Mouse (Mus musculus): ENCODE data around the gene Wnk2. TPM values are rescaled to one million over a fixed set of nuclear protein-coding genes. Genes with fewer than 3 reads are reported as not detected.

Gene Wnk2
- polyA plus RNA-seq, 1 experiment from 2014 or later, result 1.4 TPM

GRCm38 (mm10) chr13:49087420-49087819 lies 60.4 kb downstream of the Wnk2 start:
- H3K9me3 ChIP-seq (replicated peaks), result no peaks in the 10 kb centered on the region
- WGBS, result 33% methylated on average over 7 of the region's 7 CpGs
- peaks cover 18% of the 10 kb centered on the region for H3K4me1 ChIP-seq (replicated peaks)
- no peak for ATAC-seq (replicated peaks; ENCODE audit: insufficient number of reproducible peaks, insufficient read depth, low FRiP score, low read depth)
- no peak overlapping the region for H3K9ac ChIP-seq
- no peaks in the 10 kb centered on the region for H3K27me3 ChIP-seq
- H3K4me2 ChIP-seq, result no peak overlapping the region
- H3K4me3 ChIP-seq, result no peak overlapping the region
- H3K36me3 ChIP-seq, result no peaks in the 10 kb centered on the region
- H3K27ac ChIP-seq, result peak overlapping the region; percentile 59

DNA sequence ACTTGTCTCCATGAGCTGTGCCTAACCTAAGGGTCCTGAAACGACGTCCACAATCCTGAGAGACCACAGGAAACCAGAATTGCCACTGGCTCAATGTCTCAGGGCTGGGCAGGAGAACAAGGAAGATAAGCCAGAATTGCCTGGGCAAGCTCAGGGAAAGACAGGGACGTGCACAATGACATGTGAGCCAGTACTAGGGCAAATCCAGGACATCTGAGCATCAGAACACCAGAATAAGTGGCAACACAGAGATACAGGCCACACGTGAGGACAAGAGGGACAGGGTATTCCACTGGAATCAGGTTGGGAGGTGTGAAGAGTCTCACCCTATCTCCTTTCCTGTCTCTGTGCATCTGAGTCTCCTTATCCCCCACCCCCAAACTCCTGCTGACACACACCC lies 61.4 kb downstream of the Wnk2 start:
- no peak for ATAC-seq (replicated peaks; ENCODE audit: insufficient number of reproducible peaks, insufficient read depth, low FRiP score, low read depth)
- H3K36me3 ChIP-seq, result no peaks in the 10 kb centered on the region
- WGBS, result 41% methylated on average over 4 of the region's 4 CpGs
- 0 out of 2 replicates have a peak overlapping the region, but pooled peaks have one; percentile 59 for H3K27ac ChIP-seq
- no peak overlapping the region for H3K9ac ChIP-seq
- no peaks in the 10 kb centered on the region for H3K9me3 ChIP-seq (replicated peaks)
- H3K4me2 ChIP-seq, result no peak overlapping the region
- no peak overlapping the region for H3K4me3 ChIP-seq
- peaks cover 18% of the 10 kb centered on the region for H3K4me1 ChIP-seq (replicated peaks)
- no peaks in the 10 kb centered on the region for H3K27me3 ChIP-seq

DNA sequence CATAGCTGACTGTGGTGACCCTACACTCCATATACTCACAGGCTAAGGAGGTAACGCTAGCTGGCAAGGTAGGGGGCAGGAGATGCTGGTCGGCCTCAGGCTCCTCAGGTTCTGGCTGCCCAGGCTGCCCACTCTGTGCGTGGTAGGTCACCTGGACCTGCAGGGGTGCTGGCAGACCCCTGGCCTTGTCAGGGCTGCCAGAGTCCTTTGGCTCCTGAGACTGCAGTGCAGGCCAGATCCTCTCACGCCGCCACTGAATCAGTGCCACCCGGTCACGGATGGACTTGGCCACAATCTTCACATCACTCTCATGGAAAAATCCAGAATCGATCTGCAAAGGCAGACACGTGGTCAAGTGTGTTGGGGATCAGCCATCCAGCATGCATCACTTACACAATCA lies 62.6 kb downstream of the Wnk2 start:
- 89% methylated on average over 9 of the region's 9 CpGs for WGBS
- H3K36me3 ChIP-seq, result no peaks in the 10 kb centered on the region
- ATAC-seq (replicated peaks; ENCODE audit: insufficient number of reproducible peaks, insufficient read depth, low FRiP score, low read depth), result no peak

GRCm38 (mm10) chr13:49084781-49085180 lies 63.0 kb downstream of the Wnk2 start:
- no peak overlapping the region for H3K9ac ChIP-seq

More for the DNA sequence above, 62.6 kb downstream of the Wnk2 start:
- H3K9ac ChIP-seq, result no peak overlapping the region
- no peaks in the 10 kb centered on the region for H3K27me3 ChIP-seq
- H3K4me1 ChIP-seq (replicated peaks), result peaks cover 18% of the 10 kb centered on the region
- no peak overlapping the region for H3K27ac ChIP-seq
- no peaks in the 10 kb centered on the region for H3K9me3 ChIP-seq (replicated peaks)
- no peak overlapping the region for H3K4me2 ChIP-seq
- H3K4me3 ChIP-seq, result no peak overlapping the region

DNA sequence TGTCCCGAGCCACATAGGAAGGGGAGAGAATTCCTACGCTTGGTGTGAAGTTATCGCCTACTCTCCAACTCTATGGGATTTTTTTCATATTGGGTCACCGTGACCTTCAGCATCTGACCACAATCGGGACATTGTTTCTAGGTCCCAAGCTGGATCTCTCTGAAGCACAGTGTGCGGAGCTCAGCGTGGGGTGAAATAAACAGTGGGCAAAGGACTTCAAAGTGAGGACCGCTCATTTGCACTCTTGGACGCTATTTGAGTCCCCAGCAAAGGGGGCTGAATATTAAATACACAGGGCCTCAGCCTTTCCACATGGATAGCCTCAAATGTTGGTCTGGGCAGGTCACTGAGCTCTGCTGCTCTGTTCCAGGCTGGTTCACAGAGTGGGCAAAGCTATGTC lies 63.9 kb downstream of the Wnk2 start:
- no peak overlapping the region for H3K27ac ChIP-seq
- H3K4me1 ChIP-seq (replicated peaks), result peaks cover 18% of the 10 kb centered on the region
- WGBS, result 83% methylated on average over 9 of the region's 9 CpGs
- H3K4me2 ChIP-seq, result no peak overlapping the region
- no peaks in the 10 kb centered on the region for H3K36me3 ChIP-seq
- H3K27me3 ChIP-seq, result no peaks in the 10 kb centered on the region
- H3K9me3 ChIP-seq (replicated peaks), result no peaks in the 10 kb centered on the region
- no peak overlapping the region for H3K4me3 ChIP-seq
- H3K9ac ChIP-seq, result no peak overlapping the region
- no peak for ATAC-seq (replicated peaks; ENCODE audit: insufficient number of reproducible peaks, insufficient read depth, low FRiP score, low read depth)

More at GRCm38 (mm10) chr13:49084781-49085180, 63.0 kb downstream of the Wnk2 start:
- Histone ChIP-seq H3K4me1 (replicated peaks) (peaks cover 18% of the 10 kb centered on the region), H3K4me2 (no peak overlapping the region), H3K9me3 (replicated peaks) (no peaks in the 10 kb centered on the region), H3K27ac (no peak overlapping the region), H3K27me3 (no peaks in the 10 kb centered on the region), H3K36me3 (no peaks in the 10 kb centered on the region), H3K4me3 (no peak overlapping the region)
- WGBS, result 82% methylated on average over 4 of the region's 4 CpGs
- ATAC-seq (replicated peaks; ENCODE audit: insufficient number of reproducible peaks, insufficient read depth, low FRiP score, low read depth), result no peak

DNA sequence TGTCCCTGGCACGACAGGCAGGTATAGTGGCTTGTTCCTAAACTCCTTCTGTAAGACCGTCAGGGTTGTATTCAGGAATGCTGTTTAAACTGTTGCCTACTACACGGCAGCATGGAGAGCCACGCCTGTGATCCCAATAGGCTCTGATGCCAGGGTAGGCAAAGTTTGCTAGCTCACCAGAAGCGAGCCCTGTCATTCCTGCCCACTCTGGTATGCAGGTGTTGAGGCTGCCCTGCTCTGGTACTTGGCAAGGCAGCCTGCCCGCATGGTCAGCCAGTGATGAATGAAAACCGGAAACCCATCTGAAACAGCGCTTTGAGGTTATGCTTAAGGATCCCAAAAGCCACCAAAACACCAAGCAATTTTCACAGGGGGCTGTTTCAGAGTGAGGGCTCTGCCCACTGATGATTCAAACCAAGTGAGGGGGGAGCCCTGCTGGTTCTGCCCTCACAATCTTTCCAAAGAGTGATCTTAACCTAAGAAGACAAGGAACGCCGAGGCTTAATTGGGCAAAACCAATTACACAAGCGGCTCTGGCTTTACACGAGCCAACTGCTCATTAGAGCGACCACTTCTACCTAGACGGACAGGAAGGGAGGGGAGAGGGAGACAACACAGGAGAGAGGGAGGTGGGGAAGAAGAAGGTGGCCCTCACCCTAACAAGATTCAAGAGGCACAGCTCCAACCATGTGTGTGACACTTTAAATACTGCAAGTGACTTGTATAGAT lies 65.5 kb downstream of the Wnk2 start:
- Histone ChIP-seq H3K4me2 (no peak overlapping the region), H3K4me3 (no peak overlapping the region), H3K9me3 (replicated peaks) (no peaks in the 10 kb centered on the region), H3K27ac (no peak overlapping the region), H3K4me1 (replicated peaks) (peaks cover 11% of the 10 kb centered on the region), H3K36me3 (no peaks in the 10 kb centered on the region), H3K9ac (no peak overlapping the region), H3K27me3 (no peaks in the 10 kb centered on the region)
- no peak for ATAC-seq (replicated peaks; ENCODE audit: insufficient number of reproducible peaks, insufficient read depth, low FRiP score, low read depth)
- 85% methylated on average over 14 of the region's 14 CpGs for WGBS

DNA sequence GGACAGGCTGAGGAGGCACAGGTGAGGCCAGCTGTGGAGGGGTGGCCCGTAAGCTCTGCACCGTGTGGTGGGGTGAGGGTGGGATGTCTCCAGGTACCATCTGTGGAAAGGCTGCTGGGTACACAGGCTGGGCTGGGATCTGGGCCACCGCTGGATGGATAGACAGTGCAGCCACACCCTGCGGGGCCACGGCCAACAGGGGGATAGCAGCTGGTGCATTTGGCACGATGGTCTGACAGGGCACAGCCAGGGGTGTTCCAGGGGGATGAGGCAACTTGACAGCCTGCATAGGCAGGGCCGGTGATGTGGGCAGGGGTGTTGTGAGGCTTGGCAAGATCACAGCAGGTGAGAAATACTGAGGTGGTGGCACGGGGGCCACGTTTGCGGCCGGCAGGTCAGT lies 71.6 kb downstream of the Wnk2 start:
- H3K4me1 ChIP-seq (replicated peaks), result no peaks in the 10 kb centered on the region
- no peaks in the 10 kb centered on the region for H3K9me3 ChIP-seq (replicated peaks)
- H3K27ac ChIP-seq, result no peak overlapping the region
- no peak overlapping the region for H3K9ac ChIP-seq
- WGBS, result 84% methylated on average over 11 of the region's 11 CpGs
- H3K27me3 ChIP-seq, result no peaks in the 10 kb centered on the region
- H3K4me2 ChIP-seq, result no peak overlapping the region
- H3K36me3 ChIP-seq, result no peaks in the 10 kb centered on the region
- no peak for ATAC-seq (replicated peaks; ENCODE audit: insufficient number of reproducible peaks, insufficient read depth, low FRiP score, low read depth)
- no peak overlapping the region for H3K4me3 ChIP-seq

GRCm38 (mm10) chr13:49075377-49075776 lies 72.4 kb downstream of the Wnk2 start:
- 79% methylated on average over 3 of the region's 3 CpGs for WGBS
- no peaks in the 10 kb centered on the region for H3K27me3 ChIP-seq
- H3K9ac ChIP-seq, result no peak overlapping the region
- no peaks in the 10 kb centered on the region for H3K9me3 ChIP-seq (replicated peaks)
- no peak for ATAC-seq (replicated peaks; ENCODE audit: insufficient number of reproducible peaks, insufficient read depth, low FRiP score, low read depth)
- no peak overlapping the region for H3K27ac ChIP-seq
- H3K4me2 ChIP-seq, result no peak overlapping the region
- H3K36me3 ChIP-seq, result no peaks in the 10 kb centered on the region
- H3K4me3 ChIP-seq, result no peak overlapping the region
- H3K4me1 ChIP-seq (replicated peaks), result no peaks in the 10 kb centered on the region

DNA sequence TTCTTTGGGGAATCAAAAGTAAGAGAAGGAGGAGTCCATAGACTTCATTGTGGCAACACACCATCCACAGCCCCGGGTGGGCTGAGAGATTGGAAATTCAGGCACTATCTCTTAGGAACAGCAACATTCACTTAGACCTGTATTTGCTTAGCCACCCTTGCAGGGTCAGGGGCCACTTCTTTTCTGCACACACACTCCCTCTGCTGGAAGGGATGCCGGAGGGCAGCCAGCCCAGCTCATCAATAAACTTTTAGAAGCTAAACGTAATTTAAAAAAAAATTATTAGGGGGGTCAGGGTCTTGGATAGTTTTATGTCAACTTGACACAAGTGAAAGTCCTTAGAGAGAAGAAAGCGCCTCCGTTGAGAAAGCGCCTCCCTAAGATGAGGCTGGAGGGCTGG lies 74.5 kb downstream of the Wnk2 start:
- no peak for ATAC-seq (replicated peaks; ENCODE audit: insufficient number of reproducible peaks, insufficient read depth, low FRiP score, low read depth)

DNA sequence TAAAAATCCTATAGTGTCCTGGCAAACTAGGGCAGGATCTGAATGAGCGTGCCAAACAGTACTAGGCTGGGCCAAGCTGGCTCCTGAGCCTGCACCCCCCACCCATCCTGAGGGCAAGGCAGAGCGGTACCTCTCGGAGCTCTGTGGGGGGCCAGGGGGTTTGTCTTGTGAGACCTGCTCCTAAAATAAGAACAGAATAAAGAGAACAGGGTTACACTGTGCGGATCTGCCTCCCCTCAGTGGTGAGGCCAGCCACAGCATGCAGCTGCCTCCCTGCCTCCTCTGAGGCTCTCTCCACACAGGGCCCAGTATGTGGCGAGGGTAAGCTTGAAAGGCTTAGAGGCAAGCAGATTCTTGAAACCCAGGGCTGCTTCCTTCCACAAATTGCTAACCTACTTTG lies 76.0 kb downstream of the Wnk2 start:
- 87% methylated on average over 5 of the region's 5 CpGs for WGBS
- Histone ChIP-seq H3K4me2 (no peak overlapping the region), H3K27me3 (no peaks in the 10 kb centered on the region), H3K9me3 (replicated peaks) (no peaks in the 10 kb centered on the region), H3K4me1 (replicated peaks) (no peaks in the 10 kb centered on the region), H3K36me3 (no peaks in the 10 kb centered on the region), H3K9ac (no peak overlapping the region), H3K4me3 (no peak overlapping the region), H3K27ac (no peak overlapping the region)
- no peak for ATAC-seq (replicated peaks; ENCODE audit: insufficient number of reproducible peaks, insufficient read depth, low FRiP score, low read depth)

More for the DNA sequence above, 74.5 kb downstream of the Wnk2 start:
- Histone ChIP-seq H3K27me3 (no peaks in the 10 kb centered on the region), H3K4me1 (replicated peaks) (no peaks in the 10 kb centered on the region), H3K27ac (no peak overlapping the region), H3K4me2 (no peak overlapping the region), H3K9ac (no peak overlapping the region), H3K9me3 (replicated peaks) (no peaks in the 10 kb centered on the region), H3K4me3 (no peak overlapping the region), H3K36me3 (no peaks in the 10 kb centered on the region)
- 72% methylated on average over 6 of the region's 6 CpGs for WGBS

- no peaks in the 10 kb centered on the region for H3K36me3 ChIP-seq
- H3K27ac ChIP-seq, result no peak overlapping the region
- 56% methylated on average over 6 of the region's 6 CpGs for WGBS
- no peak overlapping the region for H3K4me3 ChIP-seq
- H3K9me3 ChIP-seq (replicated peaks), result no peaks in the 10 kb centered on the region
- no peak for ATAC-seq (replicated peaks; ENCODE audit: insufficient number of reproducible peaks, insufficient read depth, low FRiP score, low read depth)
- no peak overlapping the region for H3K4me2 ChIP-seq
- no peaks in the 10 kb centered on the region for H3K4me1 ChIP-seq (replicated peaks)
- H3K9ac ChIP-seq, result no peak overlapping the region
- H3K27me3 ChIP-seq, result no peaks in the 10 kb centered on the region
These were observed 77.8 kb downstream of the Wnk2 start for GRCm38 (mm10) chr13:49069979-49070378.

GRCm38 (mm10) chr13:49069393-49069792 lies 78.4 kb downstream of the Wnk2 start:
- no peaks in the 10 kb centered on the region for H3K9me3 ChIP-seq (replicated peaks)
- no peak overlapping the region for H3K27ac ChIP-seq
- no peak overlapping the region for H3K4me3 ChIP-seq
- no peak overlapping the region for H3K9ac ChIP-seq
- 84% methylated on average over 4 of the region's 4 CpGs for WGBS
- no peaks in the 10 kb centered on the region for H3K27me3 ChIP-seq
- H3K36me3 ChIP-seq, result no peaks in the 10 kb centered on the region
- H3K4me1 ChIP-seq (replicated peaks), result no peaks in the 10 kb centered on the region
- H3K4me2 ChIP-seq, result no peak overlapping the region
- ATAC-seq (replicated peaks; ENCODE audit: insufficient number of reproducible peaks, insufficient read depth, low FRiP score, low read depth), result no peak

Measured in heart, embryonic 15.5 days (tissue).